Mouse (Mus musculus) heart, embryonic 13.5 days (tissue): ENCODE measurements at regions not wholly inside any gene's neighbourhood (a gene's known extent, or its start where the extent isn't known, plus 50 kb on each side); places are given as distances from the start of the nearest gene placed in this dataset.

Source experiments
- ATAC-seq: fragments of 200-750 bp; cut with Nextera tagmentation; 2 replicates; pipeline ENCODE4 v1.8.0; 2017; ENCODE audit warnings: moderate TSS enrichment; ENCODE audit not compliant: insufficient number of reproducible peaks, low FRiP score, low TSS enrichment; ENCODE audit errors: extremely low read depth
- H3K27ac ChIP-seq: fragments of 300-500 bp; sonication (generic); replicated peaks from 2 replicates; pipeline ENCODE4 v1.5.1; 2015; ENCODE audit warnings: moderate library complexity, mild to moderate bottlenecking, inconsistent platforms
- H3K27me3 ChIP-seq: fragments of 300-500 bp; sonication (generic); replicated peaks from 2 replicates; pipeline ENCODE4 v1.6.1; 2015; ENCODE audit warnings: mild to moderate bottlenecking, inconsistent platforms
- H3K36me3 ChIP-seq: fragments of 300-500 bp; sonication (generic); 2 replicates; pipeline ENCODE4 v1.6.1; 2015; ENCODE audit warnings: mild to moderate bottlenecking, inconsistent platforms
- H3K4me1 ChIP-seq: fragments of 300-500 bp; sonication (generic); 2 replicates; pipeline ENCODE4 v1.6.1; 2015; ENCODE audit warnings: inconsistent platforms
- H3K4me2 ChIP-seq: fragments of 300-500 bp; sonication (generic); 2 replicates; pipeline ENCODE4 v1.6.1; 2015; ENCODE audit warnings: inconsistent platforms, mild to moderate bottlenecking, moderate library complexity
- H3K4me3 ChIP-seq: fragments of 300-500 bp; sonication (generic); 2 replicates; pipeline ENCODE4 v1.5.1; 2015; ENCODE audit warnings: moderate library complexity, mild to moderate bottlenecking, inconsistent platforms
- H3K9ac ChIP-seq: fragments of 300-500 bp; sonication (generic); 2 replicates; pipeline ENCODE4 v1.6.1; 2015; ENCODE audit warnings: inconsistent platforms, mild to moderate bottlenecking, moderate library complexity
- H3K9me3 ChIP-seq: fragments of 300-500 bp; sonication (generic); 2 replicates; pipeline ENCODE4 v1.6.1; 2016; ENCODE audit warnings: inconsistent platforms
- WGBS: fragments of 180-500 bp; shearing (Covaris S2); methylation state at CpG from one replicate; pipeline ENCODE4 v1.1.7; 2015; ENCODE audit warnings: mixed read lengths; 5-methylcytosine and 5-hydroxymethylcytosine counted together

DNA sequence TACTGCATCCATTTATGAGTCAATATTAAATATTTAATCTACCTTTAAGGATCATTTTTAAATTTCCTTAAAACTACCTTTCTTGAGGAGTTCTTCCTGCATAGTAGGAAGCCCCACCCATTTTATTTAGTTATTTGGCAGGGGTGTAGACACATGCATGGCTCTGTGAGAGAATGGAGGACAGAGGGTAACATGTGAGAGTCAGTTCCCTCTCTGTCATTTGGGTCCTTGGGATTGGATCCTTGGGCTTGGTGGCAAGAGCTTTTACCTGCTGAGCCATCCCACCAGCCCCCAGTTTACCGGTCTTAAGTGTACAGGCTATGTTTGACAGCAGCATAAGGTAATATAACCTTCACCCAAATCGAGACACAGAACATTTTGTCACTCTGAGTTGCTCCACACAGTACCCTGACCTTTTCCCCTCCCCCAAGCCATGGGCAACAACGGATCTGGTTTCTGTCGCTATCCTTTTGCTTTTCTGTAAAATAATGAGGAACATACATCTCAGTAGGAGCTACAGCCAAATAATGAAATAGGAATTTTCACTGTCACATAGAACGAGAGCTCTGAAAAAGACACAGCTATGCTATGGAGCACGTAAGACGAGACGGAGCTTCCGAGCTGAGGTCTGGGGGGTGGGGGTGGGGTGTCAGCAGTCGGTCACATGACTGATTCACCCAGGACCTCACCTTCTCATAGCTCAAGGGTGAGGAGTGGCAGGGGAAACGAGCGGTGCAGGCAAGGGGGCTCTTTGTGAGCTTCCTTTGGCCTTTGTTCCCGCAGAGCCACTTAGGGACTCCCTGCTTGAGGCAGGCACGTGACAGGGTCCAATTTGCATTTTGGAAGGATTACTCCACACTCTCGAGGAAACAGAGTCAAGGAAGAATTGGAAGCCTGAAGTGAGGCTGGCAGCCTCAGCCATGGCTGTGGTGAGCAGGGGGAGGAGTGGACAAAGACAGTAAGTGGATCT lies 159.2 kb downstream of the Qrsl1 start:
- H3K4me3 ChIP-seq: peak overlapping the region; percentile 2; the same call in 1 of the 2 replicates
- no peaks in the 10 kb centered on the region for H3K36me3 ChIP-seq
- H3K4me1 ChIP-seq: peaks cover 45% of the 10 kb centered on the region
- 14% methylated on average over 15 of the region's 15 CpGs for WGBS
- H3K9me3 ChIP-seq: no peaks in the 10 kb centered on the region
- H3K9ac ChIP-seq: no peak overlapping the region; the same call in 1 of the 2 replicates
- H3K27ac ChIP-seq: no peak overlapping the region
- H3K27me3 ChIP-seq: no peaks in the 10 kb centered on the region
- peak overlapping the region; percentile 46 for H3K4me2 ChIP-seq
- no peak for ATAC-seq

DNA sequence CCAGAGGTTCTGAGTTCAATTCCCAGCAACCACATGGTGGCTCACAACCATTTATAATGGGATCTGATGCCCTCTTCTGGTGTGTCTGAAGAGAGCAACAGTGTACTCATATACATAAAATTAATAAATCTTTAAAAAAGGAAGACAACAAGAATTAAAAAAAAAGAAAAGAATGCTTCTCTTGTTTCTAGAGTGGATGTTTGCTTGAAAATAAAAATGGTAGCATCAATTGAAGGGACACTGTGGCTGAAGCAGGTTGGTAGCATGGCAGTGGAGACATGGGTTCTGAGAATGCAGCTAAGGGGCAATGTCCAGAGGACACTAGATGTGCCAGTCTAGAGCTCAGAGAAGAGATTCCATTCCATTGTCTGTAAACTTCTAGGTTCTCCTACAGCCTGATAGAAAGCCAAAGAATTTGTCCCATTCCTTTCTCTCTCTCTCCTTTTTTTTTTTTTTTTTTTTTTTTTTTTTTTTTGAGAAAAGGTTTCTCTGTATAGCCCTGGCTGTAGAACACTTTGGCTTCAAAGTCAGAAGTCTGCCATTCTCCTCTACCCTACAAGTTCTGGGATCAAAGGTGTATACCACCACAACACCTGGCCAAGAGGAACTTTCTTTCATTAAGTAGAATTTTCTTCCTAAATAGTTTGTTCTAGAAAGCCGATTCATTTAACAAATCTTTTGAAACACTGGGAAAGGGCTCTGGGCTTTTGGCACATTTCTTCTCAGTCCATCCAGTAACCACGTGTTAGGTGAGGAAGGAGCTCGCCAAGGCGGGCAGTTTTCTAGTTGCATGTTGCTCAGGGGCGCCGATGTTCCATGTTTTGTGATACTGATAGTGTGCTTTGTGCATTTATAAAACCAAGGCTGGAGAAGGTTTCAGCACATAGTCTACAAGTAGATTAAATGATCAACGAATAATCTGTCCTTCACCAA lies 158.1 kb downstream of the Qrsl1 start:
- 85% methylated on average over 7 of the region's 7 CpGs for WGBS
- Histone ChIP-seq H3K9me3 (no peaks in the 10 kb centered on the region), H3K36me3 (no peaks in the 10 kb centered on the region), H3K4me3 (no peak overlapping the region), H3K9ac (no peak overlapping the region), H3K27me3 (no peaks in the 10 kb centered on the region), H3K27ac (no peak overlapping the region), H3K4me2 (no peak overlapping the region), H3K4me1 (peaks cover 45% of the 10 kb centered on the region)
- ATAC-seq: no peak

DNA sequence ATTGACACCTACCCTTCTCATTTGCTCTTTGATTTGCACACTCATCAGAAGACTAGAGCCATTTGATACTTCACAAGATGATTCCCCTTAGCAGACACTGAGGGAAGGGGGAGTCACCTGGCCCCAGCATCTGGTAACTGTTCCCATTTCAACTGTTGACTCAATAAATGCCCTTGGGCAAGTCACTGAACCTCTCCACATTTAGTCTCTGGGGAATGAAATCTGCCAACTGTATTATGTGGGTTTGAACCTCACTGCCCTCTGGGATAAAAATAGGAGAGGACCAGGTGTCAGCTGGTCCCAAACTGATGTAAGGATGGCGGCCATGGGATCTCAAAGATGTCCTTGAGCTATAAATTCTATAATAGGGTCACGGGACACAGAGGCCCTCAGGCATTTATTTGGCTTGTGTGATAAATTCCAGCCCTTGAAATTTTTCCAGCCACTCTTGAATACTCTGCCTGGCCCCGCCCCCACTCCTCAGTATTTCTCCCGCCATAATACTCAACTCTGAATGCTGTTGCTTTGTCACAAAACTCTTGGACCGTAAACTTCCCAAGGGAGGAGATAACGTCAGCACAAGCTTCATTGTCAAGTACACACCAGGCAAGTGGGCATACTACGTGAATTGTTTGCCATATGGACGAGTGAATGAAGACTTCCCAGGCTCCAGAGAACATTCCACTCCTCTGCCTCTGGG lies 155.5 kb downstream of the Qrsl1 start:
- Histone ChIP-seq H3K27me3 (no peaks in the 10 kb centered on the region), H3K9me3 (no peaks in the 10 kb centered on the region), H3K27ac (no peak overlapping the region), H3K4me2 (no peak overlapping the region), H3K4me3 (no peak overlapping the region), H3K9ac (no peak overlapping the region), H3K36me3 (no peaks in the 10 kb centered on the region), H3K4me1 (peaks cover 31% of the 10 kb centered on the region)
- ATAC-seq: no peak; the same call in 1 of the 2 replicates
- 62% methylated on average over 8 of the region's 8 CpGs for WGBS

DNA sequence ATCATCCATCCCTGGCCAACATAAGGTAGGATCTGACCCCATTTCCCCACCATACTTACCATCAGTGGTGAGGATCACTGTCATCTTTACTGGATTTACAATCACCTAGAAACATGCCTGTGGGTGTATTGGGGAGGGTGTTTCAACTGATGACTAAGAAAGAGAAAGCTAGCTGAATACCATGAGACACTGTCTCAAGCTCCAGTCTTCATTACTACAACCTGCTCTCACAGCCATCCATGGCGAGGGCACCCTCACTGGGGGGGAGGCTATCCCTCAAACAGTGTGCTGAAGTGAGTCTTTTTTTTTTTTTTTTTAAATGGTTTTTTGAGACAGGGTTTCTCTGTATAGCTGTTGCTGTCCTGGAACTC lies 154.9 kb downstream of the Qrsl1 start:
- WGBS: 94% methylated on average over 1 of the region's 1 CpGs
- ATAC-seq: no peak

DNA sequence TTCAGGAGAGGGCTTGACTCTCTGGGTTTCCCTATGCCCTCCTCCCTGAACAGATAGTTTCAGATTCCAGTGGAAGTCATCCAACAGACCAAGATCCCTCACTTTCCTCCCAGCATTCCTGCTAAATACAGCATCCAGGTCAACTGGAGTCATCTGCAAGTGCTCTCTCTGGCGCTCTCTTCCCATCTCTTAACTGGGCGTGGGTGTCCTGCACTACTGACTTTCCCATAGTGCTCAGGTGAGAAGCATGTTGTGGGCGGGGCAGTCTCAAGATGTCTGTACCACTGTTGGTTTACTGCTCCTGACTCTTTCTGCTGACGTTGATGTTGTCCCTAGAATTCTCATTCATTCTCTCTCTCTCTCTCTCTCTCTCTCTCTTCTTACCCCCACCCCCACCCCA lies 154.0 kb downstream of the Qrsl1 start:
- H3K27me3 ChIP-seq: no peaks in the 10 kb centered on the region
- H3K27ac ChIP-seq: no peak overlapping the region
- no peak overlapping the region for H3K4me2 ChIP-seq
- no peak overlapping the region for H3K4me3 ChIP-seq
- 84% methylated on average over 4 of the region's 4 CpGs for whole genome bisulfite sequencing
- no peaks in the 10 kb centered on the region for H3K36me3 ChIP-seq
- H3K9ac ChIP-seq: no peak overlapping the region
- H3K9me3 ChIP-seq: no peaks in the 10 kb centered on the region
- H3K4me1 ChIP-seq: peaks cover 29% of the 10 kb centered on the region
- ATAC-seq: no peak

More for the DNA sequence above, 154.9 kb downstream of the Qrsl1 start:
- H3K4me3 ChIP-seq: no peak overlapping the region
- H3K4me2 ChIP-seq: no peak overlapping the region
- H3K27ac ChIP-seq: no peak overlapping the region
- no peaks in the 10 kb centered on the region for H3K27me3 ChIP-seq
- H3K36me3 ChIP-seq: no peaks in the 10 kb centered on the region
- H3K4me1 ChIP-seq: peaks cover 29% of the 10 kb centered on the region
- no peaks in the 10 kb centered on the region for H3K9me3 ChIP-seq
- H3K9ac ChIP-seq: no peak overlapping the region

DNA sequence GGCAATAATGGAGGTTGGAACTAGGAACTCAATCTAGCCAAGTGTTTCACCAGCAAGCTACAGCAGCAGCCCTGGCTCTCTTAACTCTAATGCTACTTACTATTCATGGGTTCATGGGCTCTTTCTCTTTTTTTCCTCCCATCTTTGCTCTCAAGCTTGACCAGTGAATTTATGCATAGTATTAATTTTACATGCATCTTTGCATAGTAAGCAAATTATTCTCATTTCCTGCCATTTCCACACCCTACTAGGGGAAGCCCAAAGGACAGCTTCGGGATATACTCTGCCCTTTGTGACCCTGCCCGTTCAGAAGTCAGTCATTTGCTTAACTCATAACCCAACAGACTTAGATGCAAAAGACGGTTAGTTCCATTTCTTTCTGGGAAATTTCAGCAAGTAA lies 153.2 kb downstream of the Qrsl1 start:
- no peak for ATAC-seq
- Histone ChIP-seq H3K27ac (no peak overlapping the region), H3K36me3 (no peaks in the 10 kb centered on the region), H3K4me1 (peaks cover 25% of the 10 kb centered on the region), H3K4me3 (no peak overlapping the region), H3K27me3 (no peaks in the 10 kb centered on the region), H3K9ac (no peak overlapping the region), H3K4me2 (no peak overlapping the region), H3K9me3 (no peaks in the 10 kb centered on the region)
- WGBS: 80% methylated on average over 3 of the region's 3 CpGs

DNA sequence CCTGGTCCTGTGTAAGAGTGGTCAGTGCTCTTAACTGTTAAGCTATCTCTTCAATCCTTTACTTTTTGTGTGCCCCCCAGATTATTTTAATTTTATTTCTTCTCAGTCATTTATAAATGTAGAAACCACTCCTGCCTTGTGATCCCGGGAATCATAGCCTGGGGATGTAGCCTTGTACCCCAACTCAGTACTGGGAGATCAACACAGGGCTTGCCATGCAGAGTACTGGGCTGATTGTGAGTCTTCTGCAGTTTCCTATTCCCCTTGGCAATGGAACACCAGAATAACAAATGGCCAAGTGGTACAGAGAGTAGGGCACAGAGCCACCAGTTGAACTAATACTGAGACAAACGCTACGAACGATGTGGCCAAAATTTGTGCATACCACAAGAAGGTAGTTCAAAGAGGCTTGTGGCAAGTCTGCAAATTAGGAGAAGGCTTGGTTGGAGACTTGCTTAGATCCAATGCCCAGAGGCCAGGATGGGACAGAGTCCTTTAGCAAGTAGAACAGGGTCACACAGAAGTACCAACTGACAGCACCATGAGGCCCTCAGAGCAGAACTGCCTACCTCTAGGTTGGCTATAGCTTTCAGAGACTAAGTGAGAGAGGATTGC lies 151.9 kb downstream of the Qrsl1 start:
- Histone ChIP-seq H3K27me3 (no peaks in the 10 kb centered on the region), H3K9me3 (no peaks in the 10 kb centered on the region), H3K27ac (no peak overlapping the region), H3K4me2 (no peak overlapping the region), H3K36me3 (no peaks in the 10 kb centered on the region), H3K9ac (no peak overlapping the region), H3K4me1 (peaks cover 25% of the 10 kb centered on the region), H3K4me3 (no peak overlapping the region)
- WGBS: 89% methylated on average over 4 of the region's 4 CpGs
- no peak for ATAC-seq

DNA sequence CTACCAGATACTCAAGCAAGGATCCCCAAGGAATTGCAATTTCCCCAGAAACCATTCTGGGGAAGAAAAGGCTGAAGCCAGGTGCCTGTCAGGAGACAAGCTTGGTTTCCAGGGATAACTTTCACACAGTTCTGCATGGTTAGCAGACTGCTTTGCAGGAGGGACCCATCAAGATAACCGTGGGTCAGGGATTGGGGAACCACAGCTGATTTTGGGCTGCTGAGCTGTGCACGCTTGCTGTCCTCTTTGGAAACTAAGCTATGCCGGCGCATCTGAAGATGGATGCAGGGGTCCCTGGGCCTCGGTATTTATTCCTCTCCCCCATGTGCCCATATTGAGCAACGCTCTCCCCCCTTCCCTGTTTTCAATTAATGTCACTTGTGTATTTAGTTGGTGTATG lies 151.1 kb downstream of the Qrsl1 start:
- Histone ChIP-seq H3K36me3 (no peaks in the 10 kb centered on the region), H3K4me3 (no peak overlapping the region), H3K27ac (no peak overlapping the region), H3K4me2 (no peak overlapping the region), H3K9ac (no peak overlapping the region), H3K27me3 (no peaks in the 10 kb centered on the region), H3K9me3 (no peaks in the 10 kb centered on the region), H3K4me1 (peaks cover 25% of the 10 kb centered on the region)
- ATAC-seq: no peak
- 81% methylated on average over 6 of the region's 6 CpGs for WGBS

DNA sequence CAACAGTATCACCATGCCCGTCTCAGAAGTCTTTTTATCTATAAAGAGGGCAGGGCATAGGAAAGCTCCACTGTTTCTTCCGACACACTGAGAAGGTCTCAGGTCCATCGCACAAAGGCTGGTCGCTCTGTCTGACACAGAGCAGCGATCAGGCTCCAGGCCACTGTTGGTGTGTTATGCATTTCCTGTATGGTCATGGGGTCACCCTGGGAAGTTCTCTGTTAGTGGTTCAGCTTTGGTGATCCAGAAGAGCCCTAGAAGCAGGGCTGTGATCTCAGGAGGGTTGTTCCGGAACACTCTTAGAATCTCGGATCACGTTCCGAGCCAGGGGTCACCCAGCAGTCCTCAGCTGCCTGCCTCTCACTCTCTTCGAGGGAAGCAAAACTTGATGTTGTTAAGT lies 150.7 kb downstream of the Qrsl1 start:
- Histone ChIP-seq H3K4me2 (no peak overlapping the region), H3K9ac (no peak overlapping the region), H3K27ac (no peak overlapping the region), H3K4me3 (no peak overlapping the region), H3K27me3 (no peaks in the 10 kb centered on the region), H3K9me3 (no peaks in the 10 kb centered on the region), H3K36me3 (no peaks in the 10 kb centered on the region), H3K4me1 (peaks cover 24% of the 10 kb centered on the region)
- no peak for ATAC-seq
- WGBS: 68% methylated on average over 10 of the region's 10 CpGs

DNA sequence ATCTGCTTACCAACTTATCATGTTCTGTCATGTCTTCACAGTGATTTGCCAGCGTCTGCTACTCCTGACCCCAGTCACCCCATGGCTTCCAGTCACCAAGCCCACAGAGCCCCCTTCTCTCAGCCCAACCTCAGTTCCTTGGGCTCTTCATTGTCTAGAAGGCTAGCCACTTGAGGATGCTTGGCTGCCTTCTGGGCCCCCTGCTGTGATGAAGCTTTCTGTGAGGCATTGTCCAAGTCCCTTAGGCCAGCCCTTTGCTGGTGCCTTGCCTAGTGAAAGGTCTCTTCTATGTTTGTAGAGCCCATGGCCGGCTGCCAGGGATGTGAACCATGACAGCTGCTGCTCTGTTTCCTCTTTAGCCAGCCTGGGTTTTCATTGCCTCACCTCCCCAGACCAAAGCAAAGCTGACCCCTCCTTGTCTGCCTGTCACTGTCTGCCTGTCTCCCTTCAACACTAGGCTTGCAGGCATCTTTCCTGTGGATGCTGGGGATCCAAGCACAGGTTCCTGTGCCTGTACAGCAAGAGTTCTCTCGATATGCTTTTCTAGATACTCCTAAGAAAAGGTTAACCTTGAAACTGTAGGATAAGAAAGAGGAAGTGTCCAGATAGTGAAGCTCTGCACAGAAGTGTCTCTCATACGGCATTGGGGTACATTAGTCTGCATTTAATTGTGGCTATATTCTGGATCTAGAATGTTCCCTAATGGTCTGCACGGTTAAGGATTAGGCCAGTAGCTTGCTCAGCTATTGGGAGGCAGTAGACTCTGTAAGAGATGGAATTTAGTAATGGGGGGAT lies 149.5 kb downstream of the Qrsl1 start:
- Histone ChIP-seq H3K27ac (0 out of 2 replicates have a peak overlapping the region, but pooled peaks have one; percentile 28), H3K4me2 (no peak overlapping the region), H3K27me3 (no peaks in the 10 kb centered on the region), H3K4me3 (no peak overlapping the region), H3K9ac (no peak overlapping the region), H3K36me3 (no peaks in the 10 kb centered on the region), H3K4me1 (peaks cover 18% of the 10 kb centered on the region), H3K9me3 (no peaks in the 10 kb centered on the region)
- ATAC-seq: no peak; the same call in 1 of the 2 replicates
- WGBS: 33% methylated on average over 5 of the region's 5 CpGs
